ENCODE assay signal across 8 mouse cellular contexts in the genomic region with DNA sequence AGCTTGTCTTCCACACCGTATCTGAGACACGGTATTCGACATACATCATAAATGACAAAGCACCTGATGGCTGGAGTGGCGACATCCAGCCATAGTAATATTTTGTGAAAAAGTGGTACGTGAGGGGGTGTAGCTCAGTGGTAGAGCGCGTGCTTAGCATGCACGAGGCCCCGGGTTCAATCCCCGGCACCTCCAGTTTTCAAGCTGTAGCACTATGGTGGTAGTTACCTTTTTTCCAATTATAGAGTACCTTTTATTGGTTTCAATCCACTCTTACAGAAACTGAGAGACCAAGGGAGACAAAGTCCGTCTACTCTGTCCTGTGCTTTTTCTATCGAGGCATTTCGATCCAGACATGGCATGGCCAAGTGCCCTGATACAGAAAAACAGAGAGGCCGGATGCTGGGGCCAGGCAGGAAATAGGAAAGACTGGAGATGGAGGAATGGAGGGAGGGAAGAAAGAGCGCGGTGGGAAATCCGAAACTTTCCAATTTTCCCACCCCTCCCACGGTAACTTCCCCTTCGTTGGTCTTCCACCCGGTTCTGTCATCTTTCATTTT. TPM values are rescaled to one million over a fixed set of nuclear protein-coding genes. Genes with fewer than 3 reads are reported as not detected.
DNase-seq lines count a peak whose midpoint lies in the region; ATAC-seq and TF ChIP-seq lines count a peak whose summit lies in the region.

No protein-coding gene starts in this region.

- peak overlapping the region; percentile 84 for H3K4me2 ChIP-seq in heart, embryonic 13.5 days
- H3K4me2 ChIP-seq in kidney, postnatal 0 days (ENCODE audit: low read length): peak overlapping the region; percentile 68
- peak overlapping the region; percentile 94 for H3K4me2 ChIP-seq in liver, embryonic 11.5 days
- H3K4me2 ChIP-seq in myocyte (ENCODE audit: low read depth): peak overlapping the region; percentile 76

- H3K9ac ChIP-seq in heart, embryonic 13.5 days: peak overlapping the region; percentile 81
- H3K9ac ChIP-seq in kidney, postnatal 0 days (ENCODE audit: low read depth, low read length): peak overlapping the region; percentile 57
- peak overlapping the region; percentile 66 for H3K9ac ChIP-seq in liver, embryonic 11.5 days (ENCODE audit: low read depth, low read length)

- H3K79me2 ChIP-seq in myocyte (ENCODE audit: control insufficient read depth, insufficient read depth): no peaks in the 10 kb centered on the region

- ATAC-seq in CD4-positive, CD25-positive, alpha-beta regulatory T cell, adult 4 months: peak; percentile 85
- ATAC-seq in erythroid progenitor cell, adult 5-6 weeks (replicated peaks; ENCODE audit: low FRiP score, poor library complexity, severe bottlenecking): peak; percentile 73
- peak; percentile 72; the same call in 1 of the 2 replicates for ATAC-seq in heart, embryonic 13.5 days (ENCODE audit: extremely low read depth, insufficient number of reproducible peaks, low FRiP score, low TSS enrichment)
- peak; percentile 92 for ATAC-seq in kidney, postnatal 0 days (replicated peaks; ENCODE audit: low FRiP score, low read depth)
- ATAC-seq in liver, embryonic 11.5 days (replicated peaks; ENCODE audit: low FRiP score): peak; percentile 95

- WGBS in heart, embryonic 13.5 days: under 1% methylated on average over 20 of the region's 20 CpGs
- WGBS in kidney, postnatal 0 days: 0% methylated on average over 20 of the region's 20 CpGs
- WGBS in liver, embryonic 11.5 days: under 1% methylated on average over 20 of the region's 20 CpGs

- H3K27me3 ChIP-seq in heart, embryonic 13.5 days (replicated peaks): no peaks in the 10 kb centered on the region; the same call in 1 of the 2 replicates
- H3K27me3 ChIP-seq in kidney, postnatal 0 days (ENCODE audit: insufficient read depth, low read length): no peaks in the 10 kb centered on the region
- no peaks in the 10 kb centered on the region; the same call in 1 of the 2 replicates for H3K27me3 ChIP-seq in liver, embryonic 11.5 days (replicated peaks; ENCODE audit: control insufficient read depth, insufficient read depth, low read length)
- peaks cover 5% of the 10 kb centered on the region for H3K27me3 ChIP-seq in myocyte (ENCODE audit: control insufficient read depth, insufficient read depth, insufficient read length)
- no peaks in the 10 kb centered on the region; the same call in 1 of the 2 replicates for H3K27me3 ChIP-seq in splenic B cell, adult 2 months (ENCODE audit: control insufficient read depth, insufficient read depth, low read length, poor library complexity, severe bottlenecking)

- TF ChIP-seq POLR2A in myocyte (IDR thresholded peaks at IDR 0.05; ENCODE audit: insufficient read length, low read depth): no peak

- H3K27ac ChIP-seq in brown adipose tissue, adult 24 weeks (replicated peaks; ENCODE audit: low read depth, low read length): no peak overlapping the region
- H3K27ac ChIP-seq in heart, embryonic 13.5 days (replicated peaks): 0 out of 2 replicates have a peak overlapping the region, but pooled peaks have one; percentile 28
- no peak overlapping the region for H3K27ac ChIP-seq in kidney, postnatal 0 days
- H3K27ac ChIP-seq in liver, embryonic 11.5 days (ENCODE audit: low read depth, low read length): no peak overlapping the region; the same call in 1 of the 2 replicates

- H3ac ChIP-seq in myocyte (ENCODE audit: control insufficient read depth, insufficient read length): no peak overlapping the region

- no peaks in the 10 kb centered on the region for H3K4me1 ChIP-seq in brown adipose tissue, adult 24 weeks (ENCODE audit: control insufficient read depth, insufficient read depth, insufficient read length, low read length)
- peaks cover 9% of the 10 kb centered on the region; the same call in 1 of the 2 replicates for H3K4me1 ChIP-seq in heart, embryonic 13.5 days
- H3K4me1 ChIP-seq in kidney, postnatal 0 days (replicated peaks; ENCODE audit: insufficient read depth, low read length): no peaks in the 10 kb centered on the region
- H3K4me1 ChIP-seq in liver, embryonic 11.5 days (replicated peaks; ENCODE audit: control insufficient read depth, insufficient read depth, low read length): 0 out of 2 replicates have a peak, but pooled peaks cover 3% of the 10 kb centered on the region

- peak; percentile 75 for DNase-seq in kidney, postnatal 0 days (ENCODE audit: low spot score)
- DNase-seq in liver, embryonic 11.5 days (ENCODE audit: low spot score): peak; percentile 91
- DNase-seq in splenic B cell, adult 2 months (ENCODE audit: low read depth, low spot score): peak; percentile 70

- TF ChIP-seq CTCF in kidney, postnatal 0 days (IDR thresholded peaks at IDR 0.05; ENCODE audit: low read depth): no peak

- H3K36me3 ChIP-seq in heart, embryonic 13.5 days: no peaks in the 10 kb centered on the region
- H3K36me3 ChIP-seq in kidney, postnatal 0 days (ENCODE audit: insufficient read depth, low read length): no peaks in the 10 kb centered on the region
- H3K36me3 ChIP-seq in liver, embryonic 11.5 days (ENCODE audit: control insufficient read depth, insufficient read depth, low read length): no peaks in the 10 kb centered on the region
- no peaks in the 10 kb centered on the region for H3K36me3 ChIP-seq in myocyte (ENCODE audit: control insufficient read depth, insufficient read depth)
- H3K36me3 ChIP-seq in splenic B cell, adult 2 months (ENCODE audit: control insufficient read depth, insufficient read depth, low read length, poor library complexity, severe bottlenecking): no peaks in the 10 kb centered on the region

- no peaks in the 10 kb centered on the region for H3K9me3 ChIP-seq in heart, embryonic 13.5 days
- no peaks in the 10 kb centered on the region for H3K9me3 ChIP-seq in kidney, postnatal 0 days (replicated peaks; ENCODE audit: low read length)
- no peaks in the 10 kb centered on the region for H3K9me3 ChIP-seq in liver, embryonic 11.5 days (ENCODE audit: control insufficient read depth, low read length)

- H3K4me3 ChIP-seq in brown adipose tissue, adult 24 weeks (ENCODE audit: insufficient read depth, low read depth, low read length): peak overlapping the region; percentile 56
- peak overlapping the region; percentile 69 for H3K4me3 ChIP-seq in heart, embryonic 13.5 days
- H3K4me3 ChIP-seq in kidney, postnatal 0 days (replicated peaks; ENCODE audit: low read depth, low read length): peak overlapping the region; percentile 46
- peak overlapping the region; percentile 75 for H3K4me3 ChIP-seq in liver, embryonic 11.5 days (ENCODE audit: low read depth, low read length)
- H3K4me3 ChIP-seq in myocyte: peak overlapping the region; percentile 35

TF ChIP-seq in myocyte, 11 proteins besides CTCF, POLR2A, EP300 and RAD21:
- no peak for TF ChIP-seq MAX (IDR thresholded peaks at IDR 0.05; ENCODE audit: low read depth)
- no peak for TF ChIP-seq E2F4 (IDR thresholded peaks at IDR 0.05; ENCODE audit: insufficient read depth)
- TF ChIP-seq SRF (IDR thresholded peaks at IDR 0.05; ENCODE audit: control insufficient read depth, insufficient read length, low read depth): no peak
- TF ChIP-seq USF1 (IDR thresholded peaks at IDR 0.05; ENCODE audit: low read depth): no peak
- no peak for TF ChIP-seq CEBPB (IDR thresholded peaks at IDR 0.05; ENCODE audit: insufficient read depth, poor library complexity, severe bottlenecking)
- TF ChIP-seq MYOG (IDR thresholded peaks at IDR 0.05; ENCODE audit: control insufficient read depth in 1 of 3, insufficient read depth in 1 of 3, insufficient read length in 2 of 3, low read depth in 2 of 3): no peak
- no peak for TF ChIP-seq TCF3 (IDR thresholded peaks at IDR 0.05; ENCODE audit: insufficient read length, low read depth)
- no peak for TF ChIP-seq REST (IDR thresholded peaks at IDR 0.05; ENCODE audit: insufficient read depth, insufficient read length)
- no peak for TF ChIP-seq MYOD1 (IDR thresholded peaks at IDR 0.05; ENCODE audit: control insufficient read depth in 1 of 3, insufficient read length in 2 of 3, low read depth in 2 of 3)
- no peak for TF ChIP-seq TCF12 (IDR thresholded peaks at IDR 0.05; ENCODE audit: insufficient read depth, poor library complexity, severe bottlenecking)
- no peak for TF ChIP-seq POLR2AphosphoS2 (IDR thresholded peaks at IDR 0.05; ENCODE audit: insufficient read length, low read depth)
TF ChIP-seq in myocyte: peak in this region for 0.

RNA-seq across cellular contexts. Expression of gene Trim27, which starts 43.3 kb away (rescaled TPM):
- 10 to 100 TPM; 10.5 to 13.5 TPM for polyA plus RNA-seq in CD4-positive, CD25-positive, alpha-beta regulatory T cell, adult 4 months (2017; shearing (Covaris generic))
- 9.1 and 14.4 TPM in 2 replicates for polyA plus RNA-seq in brown adipose tissue, adult 24 weeks (2012; ENCODE audit: insufficient read depth, insufficient read length, missing spikeins)
- 29.6 and 37.3 TPM in 2 replicates for total RNA-seq in erythroid progenitor cell, adult 5-6 weeks (2015; ENCODE audit: low replicate concordance)
- 60.8 and 61.5 TPM in 2 replicates for total RNA-seq in erythroid progenitor cell, adult 5-6 weeks (2017; ENCODE audit: low replicate concordance)
- 80.3 and 83.4 TPM in 2 replicates for polyA plus RNA-seq in heart, embryonic 13.5 days (2015; fragmentation: Nextera tagmentation; extraction: Ambion mirVana)
- 101 and 103 TPM in 2 replicates for polyA plus RNA-seq in kidney, postnatal 0 days (2015; fragmentation: Nextera tagmentation; extraction: Ambion mirVana)
- polyA plus RNA-seq in liver, embryonic 11.5 days (2014; fragmentation: Nextera tagmentation; extraction: Ambion mirVana): 165 and 175 TPM in 2 replicates
- 62.4 TPM for polyA plus RNA-seq in myocyte (2012; fragmentation: generic; extraction: Trizol)
